Mouse (Mus musculus) midbrain, embryonic 10.5 days (tissue): ENCODE results near the gene Kcnt1. TPM values are rescaled to one million over a fixed set of nuclear protein-coding genes. Genes with fewer than 3 reads are reported as not detected.

Source experiments
- DNase-seq: peaks from one replicate; pipeline ENCODE4 v3.0.0-alpha.2; 2017; ENCODE audit warnings: low spot score
- H3K27ac ChIP-seq: fragments of 300-500 bp; sonication (generic); replicated peaks from 2 replicates; pipeline ENCODE4 v1.5.1; 2016; ENCODE audit warnings: mild to moderate bottlenecking
- H3K27me3 ChIP-seq: fragments of 300-500 bp; sonication (generic); 2 replicates; pipeline ENCODE4 v1.6.1; 2016; ENCODE audit warnings: low read depth, mild to moderate bottlenecking; ENCODE audit not compliant: poor library complexity, severe bottlenecking
- H3K36me3 ChIP-seq: fragments of 300-500 bp; sonication (generic); 2 replicates; pipeline ENCODE4 v1.6.1; 2016; ENCODE audit warnings: mild to moderate bottlenecking, moderate library complexity
- H3K4me1 ChIP-seq: fragments of 300-500 bp; sonication (generic); 2 replicates; pipeline ENCODE4 v1.6.1; 2016
- H3K4me3 ChIP-seq: fragments of 300-500 bp; sonication (generic); 2 replicates; pipeline ENCODE4 v1.5.1; 2016; ENCODE audit warnings: mild to moderate bottlenecking, moderate library complexity
- H3K9me3 ChIP-seq: fragments of 300-500 bp; sonication (generic); replicated peaks from 2 replicates; pipeline ENCODE4 v1.6.1; 2016; ENCODE audit warnings: mild to moderate bottlenecking
- WGBS: fragments of 180-500 bp; shearing (Covaris S2); methylation state at CpG from one replicate; pipeline ENCODE4 v1.1.7; 2016; 5-methylcytosine and 5-hydroxymethylcytosine counted together
- polyA plus RNA-seq: library from polyadenylated mRNA; unstranded; fragments of >200 nt; fragmentation: Nextera tagmentation; extraction: Ambion mirVana; gene quantifications from 2 replicates; pipeline ENCODE4 v1.2.1, GENCODE M21; 2016

Kcnt1 gene
- polyA plus RNA-seq, 1 experiment from 2014 or later = 0.49 TPM

GRCm38 (mm10) chr2:25931249-25931859 is 67.8 kb downstream of the Kcnt1 start:
- no peaks in the 10 kb centered on the region for H3K27me3 ChIP-seq
- H3K4me1 ChIP-seq = no peaks in the 10 kb centered on the region
- H3K36me3 ChIP-seq = peaks cover 100% of the 10 kb centered on the region
- H3K4me3 ChIP-seq = no peak overlapping the region
- no peaks in the 10 kb centered on the region for H3K9me3 ChIP-seq
- H3K27ac ChIP-seq = no peak overlapping the region
- DNase-seq = peak; percentile 31
- 85% methylated on average over 6 of the region's 6 CpGs for WGBS

GRCm38 (mm10) chr2:25940503-25940902 is 77.0 kb downstream of the Kcnt1 start:
- Histone ChIP-seq H3K27ac (no peak overlapping the region), H3K4me1 (no peaks in the 10 kb centered on the region), H3K9me3 (no peaks in the 10 kb centered on the region), H3K36me3 (peaks cover 100% of the 10 kb centered on the region), H3K4me3 (no peak overlapping the region), H3K27me3 (no peaks in the 10 kb centered on the region)
- WGBS = 93% methylated on average over 6 of the region's 6 CpGs
- no peak for DNase-seq

- WGBS = 94% methylated on average over 2 of the region's 2 CpGs
- peaks cover 97% of the 10 kb centered on the region for H3K36me3 ChIP-seq
These were observed 80.3 kb downstream of the Kcnt1 start for GRCm38 (mm10) chr2:25943822-25944221.

GRCm38 (mm10) chr2:25947950-25948349 is 84.4 kb downstream of the Kcnt1 start:
- no peaks in the 10 kb centered on the region for H3K9me3 ChIP-seq
- no peaks in the 10 kb centered on the region for H3K4me1 ChIP-seq
- H3K27me3 ChIP-seq = no peaks in the 10 kb centered on the region
- no peak overlapping the region for H3K27ac ChIP-seq
- peaks cover 95% of the 10 kb centered on the region for H3K36me3 ChIP-seq
- DNase-seq = no peak
- H3K4me3 ChIP-seq = no peak overlapping the region
- 88% methylated on average over 3 of the region's 3 CpGs for WGBS

More at GRCm38 (mm10) chr2:25943822-25944221, 80.3 kb downstream of the Kcnt1 start:
- Histone ChIP-seq H3K4me3 (no peak overlapping the region), H3K9me3 (no peaks in the 10 kb centered on the region), H3K4me1 (no peaks in the 10 kb centered on the region), H3K27ac (no peak overlapping the region), H3K27me3 (no peaks in the 10 kb centered on the region)
- DNase-seq = no peak

GRCm38 (mm10) chr2:25949291-25949690 is 85.8 kb downstream of the Kcnt1 start:
- Histone ChIP-seq H3K27ac (no peak overlapping the region), H3K4me1 (no peaks in the 10 kb centered on the region), H3K27me3 (no peaks in the 10 kb centered on the region), H3K9me3 (no peaks in the 10 kb centered on the region), H3K36me3 (peaks cover 95% of the 10 kb centered on the region), H3K4me3 (no peak overlapping the region)
- no peak for DNase-seq
- WGBS = 83% methylated on average over 3 of the region's 3 CpGs

Other genes starting within 250 kb of the Kcnt1 start
- gene Ccdc183, start 246.1 kb upstream of the Kcnt1 start, polyA plus RNA-seq = 0.04 and 0.12 TPM in 2 replicates
- gene Tmem141, start 241.7 kb upstream of the Kcnt1 start, polyA plus RNA-seq = 12.8 and 14.7 TPM in 2 replicates
- 0.36 and 1.4 TPM in 2 replicates for gene Fcna, start 235.7 kb upstream of the Kcnt1 start, polyA plus RNA-seq
- not detected in 2 replicates for gene Lcn8, start 210.6 kb upstream of the Kcnt1 start, polyA plus RNA-seq
- not detected in 2 replicates for gene Lcn5, start 205.8 kb upstream of the Kcnt1 start, polyA plus RNA-seq
- gene Lcn6, start 186.9 kb upstream of the Kcnt1 start, polyA plus RNA-seq = not detected in 2 replicates
- gene Lcn10, start 181.0 kb upstream of the Kcnt1 start, polyA plus RNA-seq = not detected in 2 replicates
- not detected in 2 replicates for gene Obp2a, start 163.7 kb upstream of the Kcnt1 start, polyA plus RNA-seq
- gene Bmyc, start 157.0 kb upstream of the Kcnt1 start, polyA plus RNA-seq = 70.8 and 77.6 TPM in 2 replicates
- gene Obp2b, start 126.7 kb upstream of the Kcnt1 start, polyA plus RNA-seq = not detected in 2 replicates
- not detected in 2 replicates for gene Lcn3, start 98.2 kb upstream of the Kcnt1 start, polyA plus RNA-seq
- gene Lcn11, start 86.7 kb upstream of the Kcnt1 start, polyA plus RNA-seq = not detected in 2 replicates
- gene Gm13539, start 81.5 kb upstream of the Kcnt1 start, polyA plus RNA-seq = not detected in 2 replicates
- not detected in 2 replicates for gene Glt6d1, start 47.9 kb upstream of the Kcnt1 start, polyA plus RNA-seq
- gene Lcn9, start 40.6 kb upstream of the Kcnt1 start, polyA plus RNA-seq = not detected in 2 replicates
- gene Sohlh1, start 16.5 kb upstream of the Kcnt1 start, polyA plus RNA-seq = not detected in 2 replicates
- 20.6 and 38.1 TPM in 2 replicates for gene Camsap1, start 119.5 kb downstream of the Kcnt1 start, polyA plus RNA-seq
- 87.4 and 89.5 TPM in 2 replicates for gene Ubac1, start 158.0 kb downstream of the Kcnt1 start, polyA plus RNA-seq